Mouse (Mus musculus) bone marrow, adult 2 months (tissue): ENCODE measurements around the gene Anks3. TPM values are rescaled to one million over a fixed set of nuclear protein-coding genes. Genes with fewer than 3 reads are reported as not detected.

Experiments used
- H3K27ac ChIP-seq: fragments of 200-500 bp; 2 replicates; pipeline ENCODE4 v1.5.1; 2012; ENCODE audit warnings: low read depth, mild to moderate bottlenecking, control low read depth, inconsistent platforms, low read length; ENCODE audit not compliant: control insufficient read depth, poor library complexity, insufficient read depth
- H3K4me1 ChIP-seq: fragments of 200-500 bp; 2 replicates; pipeline ENCODE4 v1.6.1; 2011; ENCODE audit warnings: low read length; ENCODE audit not compliant: control insufficient read depth, insufficient read depth
- H3K4me3 ChIP-seq: fragments of 200-500 bp; replicated peaks from 2 replicates; pipeline ENCODE3; 2011; ENCODE audit warnings: mild to moderate bottlenecking, low read depth, low read length, control low read depth; ENCODE audit not compliant: control insufficient read depth
- CTCF ChIP-seq: fragments of 200-500 bp; IDR thresholded peaks from 2 replicates; pipeline ENCODE4 v1.5.1; 2011; ENCODE audit warnings: low read length, control low read depth; ENCODE audit not compliant: control insufficient read depth, insufficient read depth
- POLR2A ChIP-seq: fragments of 200-500 bp; IDR thresholded peaks from 2 replicates; pipeline ENCODE4 v1.6.1; 2011; ENCODE audit warnings: low read depth, mild to moderate bottlenecking, control low read depth, low read length, borderline replicate concordance; ENCODE audit not compliant: control insufficient read depth
- WGBS: fragments of 180-500 bp; shearing (Covaris S2); methylation state at CpG from one replicate; pipeline ENCODE4 v1.1.7; 2018; 5-methylcytosine and 5-hydroxymethylcytosine counted together
- polyA plus RNA-seq: library from polyadenylated mRNA; stranded (reverse); fragments of >200 nt; gene quantifications from 2 replicates; pipeline ENCODE4 v1.2.4, GENCODE M21; 2011; ENCODE audit warnings: low replicate concordance; ENCODE audit not compliant: missing spikeins, insufficient read depth, insufficient read length

Anks3 gene
- polyA plus RNA-seq, 1 experiment, result 45.4 TPM

DNA sequence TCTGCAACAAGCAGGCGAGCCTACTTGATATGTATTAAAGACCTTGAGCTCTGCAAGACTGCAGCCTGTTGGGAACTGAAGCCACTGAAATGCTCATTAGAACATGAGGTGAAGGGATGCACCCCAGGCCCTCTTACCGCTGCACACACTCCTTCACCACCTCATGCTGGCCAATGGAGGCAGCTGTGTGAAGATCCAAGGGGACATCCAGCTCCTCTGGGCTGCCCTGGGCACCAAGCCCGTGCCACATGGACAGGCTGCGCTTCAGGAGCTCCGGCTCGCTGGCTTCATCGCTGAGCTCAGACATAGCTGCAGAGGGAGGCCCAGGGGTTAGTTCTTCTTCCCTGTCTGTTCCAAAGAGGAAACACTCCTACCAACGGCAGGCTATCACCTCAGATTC lies 3.7 kb downstream of the Anks3 start:
- Histone ChIP-seq H3K27ac (no peak overlapping the region), H3K4me3 (no peak overlapping the region), H3K4me1 (peaks cover 2% of the 10 kb centered on the region)
- WGBS, result 70% methylated on average over 8 of the region's 8 CpGs
- no peak for TF ChIP-seq CTCF
- no peak for TF ChIP-seq POLR2A

DNA sequence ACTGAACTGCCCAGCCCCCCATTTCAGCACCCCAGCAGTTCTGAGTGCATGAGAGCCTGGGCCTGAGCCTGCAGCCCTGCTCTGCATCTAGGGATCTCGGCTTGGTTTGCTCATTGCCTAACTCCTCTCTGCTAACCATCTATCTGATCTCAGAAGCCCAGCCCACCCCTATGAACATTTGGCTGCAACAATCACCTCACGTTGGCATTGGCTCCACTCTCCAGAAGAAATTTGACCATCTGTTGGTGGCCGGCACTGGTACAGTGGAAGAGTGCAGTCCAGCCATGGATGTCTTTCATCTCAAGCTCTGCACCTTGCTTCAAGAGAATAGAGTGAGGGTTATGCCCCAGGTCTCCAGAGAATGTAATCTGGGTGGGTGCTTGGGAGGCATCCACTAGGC lies 6.6 kb downstream of the Anks3 start:
- TF ChIP-seq CTCF (no peak), POLR2A (no peak)
- H3K27ac ChIP-seq, result no peak overlapping the region
- no peak overlapping the region for H3K4me3 ChIP-seq
- 76% methylated on average over 3 of the region's 3 CpGs for WGBS
- no peaks in the 10 kb centered on the region for H3K4me1 ChIP-seq

DNA sequence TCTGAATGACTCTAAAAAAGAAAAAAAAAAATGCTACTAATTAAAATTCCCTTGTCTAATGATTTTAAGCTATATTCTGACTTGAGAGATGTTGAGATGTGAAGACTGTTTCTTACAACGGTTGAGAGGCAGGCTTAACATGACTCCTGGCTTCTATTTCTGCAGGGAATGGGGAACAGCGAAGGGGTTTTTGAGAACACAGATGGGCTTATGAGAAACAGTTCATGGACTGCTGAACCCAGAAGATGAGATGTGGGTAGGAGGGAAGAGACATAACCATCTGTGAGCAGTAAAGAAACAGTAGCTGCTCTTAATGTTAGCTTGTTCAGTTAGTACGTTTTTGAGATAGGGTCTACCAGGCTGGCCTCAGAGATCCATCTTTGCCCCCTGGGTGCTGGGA lies 7.4 kb downstream of the Anks3 start:
- Histone ChIP-seq H3K4me1 (no peaks in the 10 kb centered on the region), H3K27ac (no peak overlapping the region), H3K4me3 (no peak overlapping the region)
- no peak for TF ChIP-seq POLR2A
- TF ChIP-seq CTCF, result no peak
- WGBS, result 89% methylated on average over 3 of the region's 3 CpGs

DNA sequence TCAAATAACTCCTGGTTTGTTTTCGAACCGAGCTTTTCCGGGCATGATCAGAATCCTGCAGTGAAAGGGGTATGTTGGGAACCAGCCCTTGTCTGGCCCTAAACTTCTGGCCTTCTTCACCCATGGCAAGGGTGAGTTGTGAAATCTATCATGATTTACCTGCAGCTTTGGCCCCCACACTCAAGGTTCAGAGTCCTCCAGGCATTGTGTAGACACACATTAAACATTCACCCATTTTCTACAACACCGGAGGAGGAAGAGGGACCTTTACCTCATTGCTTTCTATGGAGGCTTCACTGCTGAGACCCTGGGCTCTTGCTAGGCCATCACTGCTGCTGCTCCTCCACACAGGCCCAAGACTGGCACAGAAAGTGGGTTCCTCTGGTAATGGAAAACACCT lies 16.6 kb downstream of the Anks3 start:
- Histone ChIP-seq H3K27ac (no peak overlapping the region), H3K4me3 (no peak overlapping the region), H3K4me1 (no peaks in the 10 kb centered on the region)
- WGBS, result 90% methylated on average over 4 of the region's 4 CpGs
- TF ChIP-seq POLR2A (no peak), CTCF (no peak)

DNA sequence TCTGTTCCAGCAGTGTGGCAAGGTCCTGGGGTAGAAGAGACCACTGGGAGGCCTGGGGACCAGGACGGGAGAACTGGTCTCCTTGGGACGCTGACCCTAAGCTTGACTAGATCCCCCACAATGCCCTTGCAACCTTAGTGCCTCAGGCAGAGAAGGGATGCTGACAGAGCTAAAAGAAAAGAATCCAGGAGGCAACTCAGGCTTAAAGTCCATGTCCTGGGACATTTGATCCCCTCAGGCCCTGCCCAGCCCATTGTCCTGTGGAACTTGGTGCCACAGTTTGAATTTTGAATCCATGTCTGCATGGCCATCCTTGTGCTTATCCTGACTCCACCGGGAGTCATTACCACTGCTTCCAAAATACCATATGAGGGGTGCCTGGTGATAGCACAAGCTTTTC lies 17.9 kb downstream of the Anks3 start:
- no peaks in the 10 kb centered on the region for H3K4me1 ChIP-seq
- H3K4me3 ChIP-seq, result no peak overlapping the region
- WGBS, result 87% methylated on average over 3 of the region's 3 CpGs
- TF ChIP-seq POLR2A (no peak), CTCF (no peak)
- no peak overlapping the region for H3K27ac ChIP-seq

DNA sequence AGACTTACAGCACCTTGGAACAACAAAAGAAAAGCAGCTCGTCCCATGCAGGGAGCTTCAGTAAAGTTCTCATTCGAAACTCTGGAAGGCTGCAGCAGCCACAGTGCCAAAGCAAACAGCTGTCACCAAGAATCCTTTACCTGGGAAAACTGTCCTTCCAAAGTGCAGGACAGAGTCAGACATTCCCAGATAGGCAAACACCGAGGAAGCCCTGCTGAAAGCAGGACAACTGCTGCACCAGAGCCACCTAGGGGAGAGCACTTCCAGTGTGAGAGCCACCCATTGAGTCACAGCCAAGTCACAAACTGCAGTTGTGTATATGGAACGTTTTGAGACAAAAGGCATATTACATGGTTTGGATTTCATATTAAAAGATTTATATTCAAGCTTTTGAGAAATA lies 18.6 kb downstream of the Anks3 start:
- TF ChIP-seq POLR2A, result no peak
- TF ChIP-seq CTCF, result no peak
- H3K27ac ChIP-seq, result no peak overlapping the region
- 80% methylated on average over 4 of the region's 4 CpGs for WGBS
- H3K4me1 ChIP-seq, result no peaks in the 10 kb centered on the region
- no peak overlapping the region for H3K4me3 ChIP-seq

DNA sequence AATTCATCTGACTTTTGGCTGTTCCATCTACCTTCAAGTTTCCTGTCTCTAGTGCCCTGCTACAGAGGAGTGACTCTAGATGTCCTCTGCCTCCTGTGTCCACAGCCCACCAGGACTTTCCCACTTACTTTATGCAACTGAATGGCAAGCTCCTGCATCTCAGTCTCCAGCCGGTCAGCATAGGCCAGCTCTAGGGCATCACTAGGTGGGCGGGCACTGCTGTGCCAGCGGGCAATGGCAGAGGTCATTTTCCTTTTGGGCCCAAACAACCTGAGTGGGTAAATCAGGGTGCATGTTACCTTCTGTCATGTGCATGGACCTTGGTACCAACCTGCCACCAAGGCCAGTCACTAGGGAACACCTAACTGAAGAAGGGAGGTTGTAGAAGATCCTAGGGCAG lies 20.6 kb downstream of the Anks3 start:
- H3K27ac ChIP-seq, result no peak overlapping the region
- no peaks in the 10 kb centered on the region for H3K4me1 ChIP-seq
- no peak for TF ChIP-seq CTCF
- H3K4me3 ChIP-seq, result no peak overlapping the region
- WGBS, result 87% methylated on average over 3 of the region's 3 CpGs

DNA sequence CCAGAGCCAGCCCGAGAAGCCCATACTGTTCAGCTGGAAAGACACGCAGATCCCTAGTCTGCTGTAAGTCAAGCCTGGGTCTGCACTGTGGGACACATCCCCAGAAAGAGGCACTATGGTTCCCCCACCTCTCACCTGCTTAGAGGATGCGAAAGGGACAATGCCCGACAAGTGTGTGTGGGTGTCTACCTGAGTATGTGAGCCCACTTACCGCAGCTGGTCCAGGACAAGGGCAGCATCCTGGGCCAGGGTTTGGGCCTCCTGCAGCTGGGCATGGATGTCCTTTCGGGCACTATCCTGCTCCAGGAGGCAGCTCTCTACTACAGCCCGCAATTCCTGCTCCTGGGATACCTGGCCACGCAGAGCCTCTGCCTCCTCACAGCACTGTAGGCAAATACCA lies 21.1 kb downstream of the Anks3 start:
- 88% methylated on average over 8 of the region's 8 CpGs for WGBS
- no peak overlapping the region for H3K27ac ChIP-seq
- H3K4me1 ChIP-seq, result no peaks in the 10 kb centered on the region
- TF ChIP-seq POLR2A (no peak), CTCF (no peak)
- no peak overlapping the region for H3K4me3 ChIP-seq

DNA sequence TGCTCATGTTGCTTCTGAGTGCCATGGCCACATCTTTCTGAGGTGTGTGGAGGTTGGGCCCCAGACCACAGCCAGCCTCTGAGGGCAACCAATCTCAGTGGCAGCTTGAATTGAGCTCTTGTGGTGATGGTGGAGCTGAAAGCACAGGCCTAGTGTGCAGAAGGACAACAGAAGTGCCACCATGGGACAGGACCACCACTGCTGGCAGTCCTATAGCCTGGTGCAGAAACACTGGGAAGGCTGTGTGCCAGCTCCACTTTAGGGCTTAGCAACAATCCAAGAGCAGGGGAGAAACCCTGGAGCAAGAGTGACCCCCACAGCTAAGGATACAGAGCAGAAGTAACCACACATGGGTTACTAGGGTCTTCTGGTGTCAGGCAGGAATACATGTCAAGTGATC lies 23.0 kb downstream of the Anks3 start:
- Histone ChIP-seq H3K4me1 (no peaks in the 10 kb centered on the region), H3K4me3 (no peak overlapping the region), H3K27ac (no peak overlapping the region)
- TF ChIP-seq CTCF (no peak), POLR2A (no peak)

DNA sequence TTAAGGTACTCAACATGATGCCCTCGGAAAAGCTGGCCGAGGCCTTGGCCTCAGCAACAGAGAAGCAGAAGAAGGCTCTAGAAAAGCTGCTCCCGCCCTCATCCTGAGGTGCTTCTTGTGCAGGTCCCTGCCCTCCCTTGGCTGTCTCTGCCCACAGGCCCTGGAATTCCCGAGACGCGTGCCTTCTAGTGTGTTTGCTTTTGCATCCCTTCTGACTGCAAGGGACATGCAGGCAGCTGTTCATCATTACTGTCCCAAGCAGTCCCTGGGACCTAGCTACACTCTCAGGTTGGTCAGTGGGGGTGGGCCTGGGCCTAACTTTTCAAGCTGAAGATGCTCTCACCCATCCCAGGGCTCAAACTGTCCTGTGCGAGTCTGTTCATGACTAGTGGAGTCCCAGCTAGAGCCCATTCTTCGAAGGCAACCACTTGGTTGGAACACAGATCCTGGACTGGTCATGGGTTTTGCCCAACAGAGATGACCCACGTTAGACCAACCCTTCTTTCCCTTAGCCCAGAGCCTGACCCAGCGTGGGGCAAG lies 23.6 kb downstream of the Anks3 start:
- 88% methylated on average over 10 of the region's 10 CpGs for WGBS
- Histone ChIP-seq H3K4me3 (no peak overlapping the region), H3K4me1 (peaks cover 3% of the 10 kb centered on the region), H3K27ac (no peak overlapping the region)
- TF ChIP-seq POLR2A (no peak), CTCF (no peak)
